Mouse (Mus musculus) forelimb bud, embryonic 11.5 days (tissue): ENCODE results near the gene Rrp8.

Source experiments
- DNase-seq: peaks from one replicate; pipeline ENCODE4 v3.0.0-alpha.2; 2012; ENCODE audit warnings: low read depth, low spot score

Gene Rrp8

DNA sequence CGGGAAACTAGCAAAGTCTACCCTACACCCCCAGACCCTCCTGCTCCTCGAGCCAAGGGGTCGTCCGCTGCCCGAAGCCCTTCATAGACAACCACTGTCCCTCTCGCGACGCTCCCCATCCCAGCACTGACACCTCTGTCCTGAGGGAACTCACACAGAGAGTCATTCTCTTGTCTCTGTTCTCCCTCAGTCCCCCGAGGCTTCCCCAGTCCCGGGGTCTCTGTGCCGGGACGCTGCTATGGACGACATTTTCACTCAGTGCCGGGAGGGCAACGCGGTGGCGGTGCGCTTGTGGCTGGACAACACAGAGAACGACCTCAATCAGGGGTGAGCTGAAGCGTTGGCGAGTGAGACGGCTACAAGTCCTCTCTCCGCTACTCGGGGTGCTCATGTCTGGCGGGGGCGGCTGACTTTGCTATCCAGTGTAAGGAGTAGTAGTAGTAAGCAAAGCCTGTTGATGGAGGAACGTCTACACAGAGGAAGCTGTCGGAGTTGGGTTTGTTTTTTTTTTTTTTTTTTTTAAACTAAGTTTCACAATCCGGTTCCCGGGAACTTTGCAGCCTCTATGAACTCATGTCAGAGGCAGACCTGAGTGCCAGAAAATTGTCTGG lies at the start of gene Rrp8:
Gene Rrp8, minus strand, starts transcription at position 475 of the 611 bp plus-strand sequence.
- no peak for DNase-seq

GRCm38 (mm10) chr7:105786506-105787284 lies 49.5 kb upstream of the Rrp8 start:
- no peak for DNase-seq

DNA sequence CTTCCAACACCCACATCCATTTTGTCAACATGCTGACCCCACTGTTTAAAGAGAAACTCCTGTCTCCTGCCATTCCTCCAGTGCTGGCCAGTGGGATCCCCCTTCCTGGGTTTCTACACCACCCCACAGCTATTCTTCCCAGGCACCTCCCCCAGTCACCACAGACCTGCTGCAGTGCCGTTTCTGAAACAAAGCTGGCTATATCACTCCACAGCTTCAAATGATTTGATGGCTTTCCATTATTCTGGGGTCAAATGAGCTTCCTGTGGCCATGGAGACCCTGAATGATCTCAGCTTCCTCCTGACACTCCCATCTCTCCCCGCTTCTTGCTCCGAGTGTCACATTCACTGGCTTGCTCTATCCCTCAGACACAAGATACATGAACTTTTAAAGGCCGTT lies 47.4 kb upstream of the Rrp8 start:
- DNase-seq: no peak

GRCm38 (mm10) chr7:105783861-105784260 lies 46.7 kb upstream of the Rrp8 start:
- DNase-seq: no peak

- no peak for DNase-seq
These were observed 41.5 kb upstream of the Rrp8 start for GRCm38 (mm10) chr7:105778553-105779265.

- DNase-seq: peak; percentile 95
These were observed 40.8 kb upstream of the Rrp8 start for GRCm38 (mm10) chr7:105777797-105778552.

GRCm38 (mm10) chr7:105777316-105777715 lies 40.1 kb upstream of the Rrp8 start:
- no peak for DNase-seq

- DNase-seq: no peak
These were observed 38.8 kb upstream of the Rrp8 start for GRCm38 (mm10) chr7:105776026-105776425.

- DNase-seq: no peak
These were observed 37.5 kb upstream of the Rrp8 start for GRCm38 (mm10) chr7:105774661-105775060.

GRCm38 (mm10) chr7:105773041-105773440 lies 35.9 kb upstream of the Rrp8 start:
- DNase-seq: no peak

DNA sequence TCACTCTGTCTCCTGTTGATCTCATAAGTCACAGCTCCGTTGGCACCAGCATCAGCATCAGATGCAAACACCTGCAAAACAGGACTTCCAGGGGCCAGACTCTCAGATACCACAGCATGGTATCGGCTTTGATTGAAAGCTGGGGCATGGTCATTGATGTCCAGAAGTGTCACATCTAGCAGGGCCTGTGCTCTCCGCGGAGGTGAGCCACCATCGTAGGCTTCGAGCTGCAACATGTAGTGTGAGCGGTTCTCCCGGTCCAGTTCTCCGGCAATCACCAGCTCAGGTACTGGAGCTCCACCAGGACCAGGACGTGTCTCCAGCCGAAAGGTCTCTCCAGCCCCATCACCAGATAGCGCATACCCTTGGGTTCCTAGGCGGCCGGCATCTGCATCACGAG lies 35.1 kb upstream of the Rrp8 start:
- no peak for DNase-seq

DNA sequence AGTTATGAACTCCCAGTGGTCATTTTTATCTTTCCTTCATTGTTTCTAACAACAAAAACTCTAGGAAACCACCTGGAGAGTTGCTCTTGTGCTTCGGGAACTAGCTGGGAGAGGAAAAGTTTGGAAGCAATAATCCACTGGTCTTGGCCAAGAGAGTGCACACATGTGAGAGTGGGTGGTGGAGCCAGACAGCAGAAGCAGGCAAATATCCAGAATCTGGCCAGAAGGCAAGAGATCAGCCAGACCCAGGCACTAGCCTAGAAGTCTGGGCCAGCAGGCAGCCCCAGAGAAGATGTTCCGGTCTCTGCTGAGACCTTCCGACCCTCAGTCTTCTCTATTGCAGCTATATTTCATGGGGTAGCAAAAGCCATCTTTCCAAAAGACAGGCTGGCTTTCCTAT lies 32.8 kb upstream of the Rrp8 start:
- DNase-seq: no peak

DNA sequence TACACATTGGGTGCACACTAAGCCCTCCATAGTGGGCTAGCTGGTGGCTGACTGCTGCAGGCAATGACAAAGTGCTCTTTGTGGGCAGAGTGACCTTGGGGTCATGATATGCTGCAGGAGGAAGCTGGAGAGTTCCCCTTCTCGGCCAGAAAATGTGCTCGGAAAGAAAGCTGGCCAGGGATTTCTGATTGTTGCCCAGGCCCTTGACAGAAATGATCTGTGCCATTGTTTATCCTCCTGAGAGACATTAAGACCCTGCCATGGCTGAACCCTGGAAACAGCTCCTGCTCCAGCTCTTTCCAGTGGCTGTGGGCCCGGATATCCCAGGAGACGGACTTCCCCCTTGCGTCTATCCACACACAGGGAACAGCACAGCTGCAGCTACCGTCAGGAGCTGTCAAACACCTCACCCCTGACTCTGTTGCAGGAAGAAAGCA lies 30.6 kb upstream of the Rrp8 start:
- peak; percentile 40 for DNase-seq

DNA sequence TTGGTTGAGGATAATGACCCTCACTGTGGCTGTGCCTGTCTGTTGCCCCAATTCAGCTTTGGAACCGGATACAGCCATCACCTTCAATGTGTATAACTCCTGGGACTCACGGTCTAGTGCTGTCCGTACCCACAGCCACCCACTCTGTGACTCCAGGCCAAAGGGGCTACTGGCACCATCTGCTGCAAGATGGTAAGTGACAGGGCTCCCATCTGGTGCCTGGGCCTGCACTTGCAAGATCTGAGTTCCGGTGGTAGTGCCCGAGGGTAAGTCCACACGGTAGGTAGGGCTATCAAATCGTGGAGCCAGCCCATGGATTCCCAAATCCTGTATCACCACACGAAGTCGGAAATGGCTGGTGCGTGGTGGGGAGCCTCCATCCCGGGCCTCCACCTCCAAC lies 27.1 kb upstream of the Rrp8 start:
- no peak for DNase-seq

- no peak for DNase-seq
These were observed 25.5 kb upstream of the Rrp8 start for GRCm38 (mm10) chr7:105762517-105763270.

DNA sequence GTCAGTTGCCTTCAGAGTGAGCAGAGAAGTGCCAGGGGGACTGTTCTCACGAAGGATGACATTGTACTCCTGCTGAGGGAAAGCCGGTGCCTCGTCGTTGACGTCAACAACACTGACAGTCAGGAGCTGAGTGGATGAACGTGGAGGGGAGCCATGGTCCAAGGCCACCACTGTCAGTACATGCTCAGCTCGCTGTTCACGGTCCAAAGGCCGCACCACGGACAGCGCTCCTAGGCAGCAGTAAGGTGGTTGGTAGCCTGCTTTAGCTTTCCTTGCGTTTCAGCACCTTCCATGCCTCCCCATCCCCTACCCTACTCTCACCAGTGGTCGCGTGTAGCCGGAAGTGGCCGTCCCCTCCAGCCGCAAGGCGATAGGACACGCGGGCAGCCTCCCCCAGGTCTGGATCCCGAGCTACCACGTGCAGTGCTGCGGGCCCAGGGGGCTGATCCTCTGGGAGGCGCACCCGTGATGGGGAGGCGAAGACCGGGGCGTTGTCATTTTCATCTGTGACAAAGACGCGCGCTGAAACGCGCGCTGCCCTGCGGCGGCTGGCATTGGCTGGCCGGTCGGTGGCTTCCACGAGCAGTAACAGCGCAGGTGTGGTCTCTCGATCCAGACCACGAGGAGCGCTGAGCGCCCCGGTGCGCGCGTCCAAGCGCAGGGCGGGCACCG lies 24.8 kb upstream of the Rrp8 start:
- DNase-seq: no peak

DNA sequence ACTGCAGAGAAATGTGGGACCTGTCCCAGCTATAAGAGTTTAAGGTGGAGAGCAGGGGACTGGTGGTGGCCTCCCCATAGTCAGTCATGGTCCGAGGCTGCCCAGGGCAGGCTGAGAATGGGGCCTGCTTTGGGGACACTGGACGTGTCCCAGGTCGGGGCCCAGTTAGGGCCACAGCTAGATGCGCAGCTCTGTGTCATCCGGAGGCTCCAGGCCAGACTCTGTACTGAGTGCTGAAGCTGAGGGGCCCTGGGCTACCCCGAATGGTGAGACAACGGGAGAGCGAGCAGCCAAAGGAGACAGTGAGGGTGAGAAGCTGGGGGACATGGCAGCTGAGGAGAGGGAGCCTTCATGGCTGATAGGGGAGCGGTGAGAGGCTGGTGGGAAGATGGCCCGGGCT lies 16.1 kb upstream of the Rrp8 start:
- no peak for DNase-seq

GRCm38 (mm10) chr7:105752716-105753115 lies 15.5 kb upstream of the Rrp8 start:
- DNase-seq: no peak

DNA sequence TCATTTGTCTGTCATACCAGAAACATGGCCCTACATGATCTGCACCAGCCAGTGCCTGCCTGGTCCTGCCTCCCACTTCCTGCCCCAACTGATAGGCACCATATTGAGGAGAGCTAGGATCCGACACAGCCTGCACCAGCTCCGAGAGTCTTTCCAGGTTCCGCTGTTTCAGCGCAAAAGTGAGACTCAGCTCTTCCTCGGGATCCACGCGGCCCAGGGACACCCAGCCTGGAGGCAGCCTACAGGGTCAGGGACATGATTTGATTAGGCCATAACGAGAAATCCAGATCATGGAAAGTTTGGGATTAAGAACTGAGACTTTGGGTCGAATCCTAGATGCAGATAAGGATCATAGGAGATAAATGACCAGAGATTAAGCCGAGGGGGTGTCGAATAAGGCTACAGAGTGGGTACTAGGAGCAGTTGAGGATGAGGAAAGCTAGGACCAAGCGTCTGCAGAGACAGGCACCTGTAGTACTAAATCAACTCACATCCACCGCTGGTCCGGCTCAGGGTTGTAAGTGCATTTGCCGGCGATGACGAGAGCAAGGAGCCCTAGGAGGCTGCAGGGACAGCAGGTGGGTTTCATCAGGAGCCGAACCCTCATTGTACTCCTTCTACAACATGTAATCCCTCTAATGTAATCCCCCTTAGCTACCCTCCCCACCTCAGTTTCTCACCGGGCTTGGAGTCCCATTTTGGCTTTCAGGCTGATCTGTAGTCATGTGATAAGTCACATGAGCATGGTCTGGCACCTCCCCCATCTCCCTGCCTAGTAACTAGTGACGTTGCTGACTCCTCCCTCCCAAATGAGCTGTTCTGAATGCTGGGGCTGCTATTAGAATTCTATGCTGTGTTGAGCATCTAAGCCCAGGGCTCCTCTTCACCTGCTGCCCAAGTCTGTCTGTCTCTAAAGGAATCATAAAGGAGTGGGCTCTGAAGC lies 14.6 kb upstream of the Rrp8 start, which contains the start of gene Tpp1:
Gene Tpp1, minus strand, starts transcription at position 745 of the 943 bp plus-strand sequence.
- peak; percentile 93 for DNase-seq
